Comparison of ENCODE assay signal across 8 mouse cellular contexts in the genomic region with DNA sequence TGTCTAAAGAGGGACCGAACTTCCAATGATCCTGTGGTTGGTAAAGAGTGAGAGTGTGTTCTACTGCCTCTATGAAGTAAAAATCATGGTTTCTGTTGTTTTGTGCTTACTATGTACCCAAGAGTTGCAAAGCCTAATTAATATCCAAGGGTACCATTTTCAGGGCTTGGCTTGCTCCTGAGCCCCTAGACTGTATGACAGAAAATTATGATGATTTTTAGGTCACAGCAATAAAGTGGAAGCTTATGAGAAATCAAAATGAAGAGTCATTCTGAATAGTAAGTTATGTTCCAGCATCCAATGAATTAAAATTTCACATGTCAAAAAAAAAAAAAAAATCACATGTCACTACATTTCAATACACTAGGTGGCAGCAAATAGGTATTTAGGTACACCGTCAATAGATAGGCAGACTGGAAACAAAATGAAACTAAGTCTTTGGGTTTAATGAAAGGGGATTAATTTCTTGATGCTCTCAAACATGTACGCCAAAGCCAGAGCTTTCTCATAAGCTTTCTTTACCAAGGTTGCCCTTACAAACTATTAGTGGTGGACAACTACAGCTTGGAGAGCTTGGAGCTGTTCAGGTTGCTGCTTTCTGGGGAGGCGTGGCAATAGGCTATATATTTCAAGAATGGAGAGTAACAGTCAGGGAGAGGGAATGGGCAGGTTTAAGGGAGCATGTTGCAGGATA. TPM values are rescaled to one million over a fixed set of nuclear protein-coding genes. Genes with fewer than 3 reads are reported as not detected.
A peak's percentile ranks its signal among the peaks of the same experiment; 100 is the strongest.
DNase-seq lines count a peak whose midpoint lies in the region; ATAC-seq and TF ChIP-seq lines count a peak whose summit lies in the region.

No protein-coding gene starts in this region.

- WGBS in kidney, embryonic 14.5 days, result 59% methylated on average over 4 of the region's 4 CpGs
- WGBS in embryonic facial prominence, embryonic 13.5 days, result 52% methylated on average over 4 of the region's 4 CpGs
- 46% methylated on average over 4 of the region's 4 CpGs for WGBS in limb, embryonic 15.5 days

- no peak for TF ChIP-seq POLR2A in MEL (IDR thresholded peaks at IDR 0.05; ENCODE audit: control insufficient read depth in 1 of 2, insufficient read depth in 1 of 2, low read depth in 1 of 2, low read length in 2 of 2, poor library complexity in 1 of 2)

- H3K4me1 ChIP-seq in kidney, embryonic 14.5 days (ENCODE audit: control insufficient read depth, insufficient read depth, low read length), result no peaks in the 10 kb centered on the region
- H3K4me1 ChIP-seq in MEL (ENCODE audit: control insufficient read depth in 1 of 2, insufficient read depth in 2 of 2, low read length in 2 of 2), result no peaks in the 10 kb centered on the region
- no peaks in the 10 kb centered on the region for H3K4me1 ChIP-seq in embryonic facial prominence, embryonic 13.5 days
- H3K4me1 ChIP-seq in limb, embryonic 15.5 days, result no peaks in the 10 kb centered on the region

- no peak overlapping the region for H3K27ac ChIP-seq in kidney, embryonic 14.5 days (ENCODE audit: low read depth, low read length)
- H3K27ac ChIP-seq in MEL (ENCODE audit: control insufficient read depth, low read depth, low read length), result no peak overlapping the region
- H3K27ac ChIP-seq in embryonic facial prominence, embryonic 13.5 days, result no peak overlapping the region
- no peak overlapping the region for H3K27ac ChIP-seq in limb, embryonic 15.5 days

- H3K9me3 ChIP-seq in kidney, embryonic 14.5 days (ENCODE audit: control insufficient read depth, low read length), result no peaks in the 10 kb centered on the region
- H3K9me3 ChIP-seq in MEL (replicated peaks; ENCODE audit: insufficient read depth, low read length), result no peaks in the 10 kb centered on the region
- 0 out of 2 replicates have a peak, but pooled peaks cover 2% of the 10 kb centered on the region for H3K9me3 ChIP-seq in embryonic facial prominence, embryonic 13.5 days
- no peaks in the 10 kb centered on the region for H3K9me3 ChIP-seq in limb, embryonic 15.5 days

- ATAC-seq in kidney, embryonic 14.5 days (ENCODE audit: low FRiP score, low TSS enrichment), result no peak
- no peak for ATAC-seq in embryonic facial prominence, embryonic 13.5 days (ENCODE audit: insufficient number of reproducible peaks, insufficient read depth, low FRiP score, low TSS enrichment, low read depth)
- ATAC-seq in limb, embryonic 15.5 days (ENCODE audit: insufficient number of reproducible peaks, low FRiP score, low TSS enrichment, low read depth), result no peak

- no peak for DNase-seq in kidney, adult 11 months
- peak; percentile 57 for DNase-seq in MEL (ENCODE audit: low read depth, low spot score)
- DNase-seq in telencephalon, adult 2 months (ENCODE audit: low read depth, low spot score), result peak; percentile 15
- no peak for DNase-seq in urinary bladder, adult 2 months (ENCODE audit: low spot score)
- DNase-seq in spleen, postnatal 36 days (ENCODE audit: low spot score in 2 of 2), result no peak

- no peak overlapping the region for H3K9ac ChIP-seq in kidney, embryonic 14.5 days (ENCODE audit: low read depth, low read length)
- H3K9ac ChIP-seq in MEL (ENCODE audit: control insufficient read depth, low read depth, low read length, poor library complexity, severe bottlenecking), result no peak overlapping the region
- no peak overlapping the region for H3K9ac ChIP-seq in embryonic facial prominence, embryonic 13.5 days
- H3K9ac ChIP-seq in limb, embryonic 15.5 days, result no peak overlapping the region

- TF ChIP-seq EP300 in MEL (IDR thresholded peaks at IDR 0.05; ENCODE audit: low read depth in 1 of 2, low read length in 2 of 2), result no peak

- peak in 2 of 3 experiments; percentile 8 to 70; a peak in 2 of 6 replicates for TF ChIP-seq CTCF in MEL (IDR thresholded peaks at IDR 0.05 in 2 of 3, conservative IDR thresholded peaks at IDR 0.05 in 1 of 3; ENCODE audit: control insufficient read depth in 1 of 3, insufficient read depth in 1 of 3, low read depth in 2 of 3, low read length in 3 of 3, poor library complexity in 1 of 3, severe bottlenecking in 1 of 3)

- no peak overlapping the region for H3K4me3 ChIP-seq in kidney, embryonic 14.5 days (ENCODE audit: low read length)
- H3K4me3 ChIP-seq in MEL (ENCODE audit: control insufficient read depth in 1 of 2, insufficient read depth in 1 of 2, low read depth in 2 of 2, low read length in 2 of 2), result peak overlapping the region; percentile 49 to 97
- peak overlapping the region; percentile 21; the same call in 1 of the 2 replicates for H3K4me3 ChIP-seq in embryonic facial prominence, embryonic 13.5 days
- peak overlapping the region; percentile 13; the same call in 1 of the 2 replicates for H3K4me3 ChIP-seq in limb, embryonic 15.5 days

- peak; percentile 67 for TF ChIP-seq RAD21 in MEL (IDR thresholded peaks at IDR 0.05; ENCODE audit: low read depth, low read length)

- no peaks in the 10 kb centered on the region for H3K79me2 ChIP-seq in MEL (ENCODE audit: control insufficient read depth, insufficient read depth, low read length, poor library complexity)

- H3K27me3 ChIP-seq in kidney, embryonic 14.5 days (ENCODE audit: control insufficient read depth, insufficient read depth, low read length), result no peaks in the 10 kb centered on the region
- H3K27me3 ChIP-seq in MEL (ENCODE audit: control insufficient read depth in 1 of 2, insufficient read depth in 2 of 2, low read length in 2 of 2), result no peaks in the 10 kb centered on the region
- no peaks in the 10 kb centered on the region for H3K27me3 ChIP-seq in embryonic facial prominence, embryonic 13.5 days
- no peaks in the 10 kb centered on the region for H3K27me3 ChIP-seq in limb, embryonic 15.5 days

- H3K4me2 ChIP-seq in kidney, embryonic 14.5 days (replicated peaks; ENCODE audit: low read depth, low read length), result peak overlapping the region; percentile 6; the same call in 1 of the 2 replicates
- peak overlapping the region; percentile 50 for H3K4me2 ChIP-seq in embryonic facial prominence, embryonic 13.5 days
- H3K4me2 ChIP-seq in limb, embryonic 15.5 days, result peak overlapping the region; percentile 25; the same call in 1 of the 2 replicates

- no peaks in the 10 kb centered on the region for H3K36me3 ChIP-seq in kidney, embryonic 14.5 days (ENCODE audit: control insufficient read depth, insufficient read depth, low read length)
- H3K36me3 ChIP-seq in MEL (ENCODE audit: control insufficient read depth in 1 of 2, insufficient read depth in 2 of 2, low read length in 2 of 2), result no peaks in the 10 kb centered on the region
- no peaks in the 10 kb centered on the region for H3K36me3 ChIP-seq in embryonic facial prominence, embryonic 13.5 days
- H3K36me3 ChIP-seq in limb, embryonic 15.5 days, result no peaks in the 10 kb centered on the region

TF ChIP-seq in MEL, 35 proteins besides CTCF, POLR2A, EP300 and RAD21:
- no peak for TF ChIP-seq HCFC1 (IDR thresholded peaks at IDR 0.05; ENCODE audit: low read depth, low read length)
- peak; percentile 37; the same call in 1 of the 2 replicates for TF ChIP-seq MAX (IDR thresholded peaks at IDR 0.05; ENCODE audit: low read length)
- peak; percentile 38 for TF ChIP-seq ZC3H11A (IDR thresholded peaks at IDR 0.05; ENCODE audit: low read depth, low read length)
- no peak for TF ChIP-seq MXI1 (IDR thresholded peaks at IDR 0.05; ENCODE audit: low read depth, low read length)
- peak; percentile 14; the same call in 1 of the 2 replicates for TF ChIP-seq ZKSCAN1 (IDR thresholded peaks at IDR 0.05; ENCODE audit: low read depth, low read length)
- TF ChIP-seq SMC3 (IDR thresholded peaks at IDR 0.05; ENCODE audit: low read depth, low read length), result peak; percentile 70
- peak; percentile 97 for TF ChIP-seq ZNF384 (IDR thresholded peaks at IDR 0.05; ENCODE audit: low read depth, low read length)

RNA-seq across cellular contexts. Expression of a gene that starts 52.9 kb away (rescaled TPM):
- polyA plus RNA-seq in kidney, embryonic 14.5 days (2014; fragmentation: Nextera tagmentation; extraction: Ambion mirVana), result 0.41 and 0.57 TPM in 2 replicates
- not detected in 2 replicates for total RNA-seq in MEL (2012; rRNA removed)
- not detected for polyA plus RNA-seq in MEL (2012; ENCODE audit: insufficient read depth in 1 of 2, insufficient read length in 2 of 2, low read depth in 1 of 2, low replicate concordance in 2 of 2, missing spikeins in 1 of 2)
- 0.34 TPM in 1 of 2 replicates, not detected in the other for polyA plus RNA-seq in embryonic facial prominence, embryonic 13.5 days (2015; fragmentation: Nextera tagmentation; extraction: Ambion mirVana)
- polyA plus RNA-seq in limb, embryonic 15.5 days (2015; fragmentation: Nextera tagmentation; extraction: Ambion mirVana), result 0.19 and 0.41 TPM in 2 replicates
- 1.7 and 2.4 TPM in 2 replicates for polyA plus RNA-seq in urinary bladder, adult 2 months (2012; rRNA removed)

Comparison
In these comparisons a context has a peak if more than half of its experiments do, and no peak if none do; other contexts are left out.
1. DNase-seq: peak in MEL (single experiment) and telencephalon, adult 2 months (single experiment); none in kidney, adult 11 months (single experiment), urinary bladder, adult 2 months (single experiment) and spleen, postnatal 36 days (0 of 2).
2. Peak in every context shown above with its lines, with median percentiles within 50 percentile points of each other: H3K4me2 ChIP-seq.